Mouse (Mus musculus): ENCODE results near the gene Rock2. TPM values are rescaled to one million over a fixed set of nuclear protein-coding genes. Genes with fewer than 3 reads are reported as not detected.

Gene Rock2
- polyA plus RNA-seq (2015; fragmentation: Illumina TruSeq; extraction: RNeasy Lipid Tissue Mini Kit (QIAGEN cat#74804); ENCODE audit: insufficient read depth, low read depth, low replicate concordance), result 9.1 TPM

DNA sequence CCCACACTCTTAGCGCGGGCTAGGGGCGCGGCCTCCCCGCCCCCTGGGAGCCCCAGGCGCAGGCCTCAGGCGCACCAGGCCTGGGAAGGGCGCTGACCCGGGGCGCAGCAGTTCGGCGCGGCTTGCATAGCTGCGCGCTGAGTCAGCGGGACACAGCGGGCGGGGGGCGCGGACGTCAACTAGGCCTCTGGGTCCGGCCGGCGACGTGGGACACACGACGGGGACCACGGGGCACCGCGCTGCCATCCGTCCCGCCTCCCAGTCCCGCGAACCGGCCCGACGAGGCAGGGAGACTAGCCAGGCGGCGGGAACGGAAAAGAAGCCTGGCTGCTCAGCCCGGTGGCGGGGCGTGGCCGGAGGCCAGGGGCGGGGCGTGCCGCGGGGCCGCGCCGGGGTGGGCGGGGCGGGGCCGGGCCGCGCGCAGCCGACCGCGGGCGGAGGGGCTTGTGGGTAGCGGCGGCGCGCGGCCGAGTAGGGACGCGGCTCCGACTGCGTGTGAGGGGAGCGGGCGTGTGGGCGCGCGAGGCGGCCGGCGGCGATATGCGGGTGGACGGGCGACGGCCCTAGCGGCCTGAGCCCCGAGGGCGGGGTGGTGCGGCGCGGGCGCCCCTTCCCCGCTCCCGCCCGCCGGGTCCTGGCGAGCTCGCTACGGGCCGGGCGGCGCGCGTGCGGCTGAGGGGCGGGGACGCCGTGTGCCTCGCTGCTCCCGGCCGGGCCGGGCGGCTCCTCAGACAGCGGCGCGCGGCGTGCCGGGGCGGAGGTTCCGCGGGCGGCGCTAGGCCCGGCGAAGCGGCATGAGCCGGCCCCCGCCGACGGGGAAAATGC, at the start of gene Rock2:
Gene Rock2, plus strand, starts transcription at position 500 of the 825 bp plus-strand sequence.

DNA sequence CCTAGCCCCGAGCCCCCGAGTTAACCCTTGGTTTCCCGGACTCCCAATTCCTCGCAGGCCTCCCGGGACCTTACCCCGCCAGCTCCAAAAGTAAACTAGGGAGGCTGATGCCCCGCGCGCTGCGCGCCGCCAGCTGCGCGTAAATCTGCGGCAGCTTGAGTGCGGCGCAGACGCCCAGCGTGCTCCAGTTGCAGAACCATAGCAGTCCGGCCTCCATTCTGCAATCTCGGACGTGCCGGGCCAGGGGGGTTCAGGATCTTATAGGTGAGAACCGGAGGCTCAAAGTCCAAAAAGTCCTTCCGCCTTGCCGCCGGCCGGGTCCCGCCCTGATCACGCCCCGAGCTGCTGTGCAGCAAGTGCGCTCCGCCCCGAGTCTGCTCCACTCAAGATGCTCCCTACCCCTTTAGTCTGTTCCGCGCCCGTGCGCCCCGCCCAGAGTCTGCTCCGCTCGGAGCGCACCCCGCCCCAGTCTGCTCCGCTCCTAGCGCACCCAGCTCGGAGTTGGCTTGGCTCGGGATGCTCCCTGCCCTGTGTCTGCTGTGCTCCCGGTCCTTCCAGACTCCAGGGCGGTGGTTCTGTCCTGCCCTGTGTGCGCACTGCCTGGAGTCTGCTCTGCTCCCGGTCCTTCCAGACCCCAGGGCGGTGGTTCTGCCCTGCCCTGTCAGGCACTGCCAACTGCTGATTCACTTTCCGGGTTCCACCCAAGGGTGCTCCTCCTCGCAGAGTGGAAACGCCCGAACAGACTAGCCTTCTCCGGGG, 105.2 kb downstream of the Rock2 start, which contains the start of gene Pqlc3:
Gene Pqlc3, minus strand, starts transcription at position 670 of the 759 bp plus-strand sequence.

DNA sequence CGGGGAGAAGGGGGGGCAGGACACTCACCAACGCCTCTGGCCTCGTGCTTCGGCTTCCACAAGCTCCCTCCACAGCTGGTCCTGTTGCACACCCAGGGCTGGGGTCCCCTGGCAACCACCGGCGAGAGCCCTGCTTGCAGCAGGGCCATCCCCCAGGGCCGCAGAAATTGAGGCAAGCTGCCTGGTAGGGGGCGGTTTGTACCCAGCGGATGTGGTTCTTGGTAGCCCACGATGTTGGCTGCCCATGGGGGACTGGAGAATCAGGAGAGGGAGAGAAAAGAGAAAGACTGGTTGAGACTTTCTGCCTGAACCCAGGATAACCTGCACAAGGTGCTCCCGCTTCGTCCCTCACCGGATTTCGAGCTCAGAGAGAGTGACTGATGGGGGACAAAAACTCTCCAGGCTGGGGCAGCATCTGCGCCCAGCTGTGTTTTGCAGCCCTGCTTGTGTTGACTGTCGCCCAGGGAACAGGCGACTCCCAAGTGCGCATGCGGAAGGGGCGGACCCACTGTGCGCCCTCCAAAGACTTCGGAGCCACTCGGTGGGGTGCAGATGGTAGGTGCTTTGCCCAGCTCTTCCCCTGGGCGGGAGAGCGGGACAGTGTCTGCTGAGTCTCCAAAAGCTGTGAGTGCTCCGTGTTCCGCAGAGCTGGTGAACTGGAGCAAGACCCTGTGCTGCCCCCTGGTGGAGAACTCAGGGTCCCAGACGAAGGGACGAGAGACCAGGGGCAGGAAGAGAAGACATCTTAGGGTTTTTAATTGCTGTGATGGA, 116.6 kb downstream of the Rock2 start, which contains the start of gene 2410004P03Rik:
Gene 2410004P03Rik, minus strand, starts transcription at position 628 of the 771 bp plus-strand sequence.

Other genes starting within 250 kb of the Rock2 start
- gene Ntsr2, start 241.5 kb upstream of the Rock2 start, polyA plus RNA-seq (2015; fragmentation: Illumina TruSeq; extraction: RNeasy Lipid Tissue Mini Kit (QIAGEN cat#74804); ENCODE audit: insufficient read depth, low read depth, low replicate concordance), result not detected
- gene Greb1, start 94.0 kb upstream of the Rock2 start, polyA plus RNA-seq (2015; fragmentation: Illumina TruSeq; extraction: RNeasy Lipid Tissue Mini Kit (QIAGEN cat#74804); ENCODE audit: insufficient read depth, low read depth, low replicate concordance), result not detected
- 5.3 TPM for gene E2f6, start 83.9 kb upstream of the Rock2 start, polyA plus RNA-seq (2015; fragmentation: Illumina TruSeq; extraction: RNeasy Lipid Tissue Mini Kit (QIAGEN cat#74804); ENCODE audit: insufficient read depth, low read depth, low replicate concordance)
- 2.2 TPM for gene Pqlc3, start 105.5 kb downstream of the Rock2 start, polyA plus RNA-seq (2015; fragmentation: Illumina TruSeq; extraction: RNeasy Lipid Tissue Mini Kit (QIAGEN cat#74804); ENCODE audit: insufficient read depth, low read depth, low replicate concordance)
- gene 2410004P03Rik, start 116.8 kb downstream of the Rock2 start, polyA plus RNA-seq (2015; fragmentation: Illumina TruSeq; extraction: RNeasy Lipid Tissue Mini Kit (QIAGEN cat#74804); ENCODE audit: insufficient read depth, low read depth, low replicate concordance), result not detected